Mouse (Mus musculus): Measurements from ENCODE around the gene Crhr2.

Crhr2 gene

DNA sequence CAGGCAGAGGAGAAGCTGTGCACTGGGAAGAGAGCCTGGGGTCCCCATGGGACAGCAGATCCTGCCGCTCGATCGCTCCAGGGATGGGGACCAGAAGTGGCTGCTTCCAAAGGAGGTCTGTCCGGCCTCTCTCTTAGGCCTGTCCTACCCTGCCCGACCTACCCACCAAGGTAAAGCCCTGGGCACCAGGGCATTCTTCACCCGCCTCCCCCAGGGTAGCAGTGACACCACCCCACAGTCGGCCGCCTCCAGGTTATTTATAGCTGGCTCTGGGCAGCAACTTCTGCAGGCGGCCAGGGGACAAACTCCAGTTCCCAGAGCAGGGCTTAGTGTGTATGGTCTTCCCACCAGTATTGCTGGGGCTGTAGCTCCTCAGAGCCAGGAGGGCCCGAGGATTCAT lies at the start of gene Crhr2:
Gene Crhr2, minus strand, starts transcription at position 223 of the 400 bp plus-strand sequence.
- no peak for DNase-seq

DNA sequence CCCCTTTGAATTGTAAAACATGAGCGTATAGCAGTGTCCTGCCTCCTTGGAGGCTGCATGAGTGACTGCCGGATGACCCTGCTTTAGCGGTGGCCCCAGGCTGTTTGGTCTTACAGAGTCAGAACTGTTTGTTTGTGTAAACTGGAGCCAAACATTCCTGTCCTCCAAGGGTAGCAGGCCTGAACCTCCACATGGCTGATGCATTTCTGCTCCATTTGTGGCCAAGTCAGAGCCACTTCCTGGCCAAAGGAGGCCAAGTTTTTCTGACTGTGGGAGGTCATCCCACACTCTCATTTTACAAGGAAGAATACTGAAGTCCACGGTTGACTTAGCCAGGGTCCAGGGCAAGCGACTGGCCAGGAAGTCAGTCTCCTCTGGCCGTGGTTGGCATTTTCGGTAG lies 46.7 kb upstream of the Crhr2 start:
- DNase-seq = no peak

- DNase-seq = peak; percentile 47
These were observed 44.4 kb upstream of the Crhr2 start for GRCm38 (mm10) chr6:55177060-55177732.

DNA sequence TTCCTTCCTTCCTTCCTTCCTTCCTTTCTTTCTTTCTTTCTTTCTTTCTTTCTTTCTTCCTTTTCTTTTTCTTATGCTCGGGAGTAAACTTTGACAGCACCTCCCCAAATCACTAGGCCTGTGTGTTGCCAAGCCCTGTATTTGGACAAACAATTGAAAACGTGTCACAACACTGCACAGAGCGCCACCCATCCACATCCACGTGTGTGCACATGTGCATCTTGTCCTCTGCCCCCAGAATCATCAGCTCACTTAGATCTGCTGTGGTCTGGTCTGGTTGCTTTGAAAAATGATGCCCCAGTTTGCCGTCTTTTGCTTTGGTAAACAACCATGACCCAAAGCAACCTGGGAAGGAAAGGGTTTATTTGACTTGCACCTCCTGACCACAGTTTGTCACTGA lies 43.1 kb upstream of the Crhr2 start:
- no peak for DNase-seq

DNA sequence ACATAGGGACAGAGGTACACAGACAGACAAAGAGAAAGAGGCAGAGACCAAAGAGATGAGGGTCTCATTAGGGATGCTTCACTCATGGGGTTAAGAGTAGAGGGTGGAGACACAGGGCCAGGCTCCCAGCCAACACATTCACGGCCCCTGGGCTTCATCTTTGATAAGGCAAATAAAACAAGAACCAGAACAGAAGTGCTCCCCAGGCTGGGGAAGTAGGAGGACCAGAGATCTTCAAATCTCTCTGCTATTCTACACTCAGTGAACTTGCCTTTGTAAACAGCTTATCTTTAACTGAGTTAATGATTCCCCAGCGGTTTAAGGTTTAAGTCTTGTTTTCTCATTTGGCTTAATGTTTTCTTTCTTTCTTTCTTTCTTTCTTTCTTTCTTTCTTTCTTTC lies 42.6 kb upstream of the Crhr2 start:
- DNase-seq = no peak

DNA sequence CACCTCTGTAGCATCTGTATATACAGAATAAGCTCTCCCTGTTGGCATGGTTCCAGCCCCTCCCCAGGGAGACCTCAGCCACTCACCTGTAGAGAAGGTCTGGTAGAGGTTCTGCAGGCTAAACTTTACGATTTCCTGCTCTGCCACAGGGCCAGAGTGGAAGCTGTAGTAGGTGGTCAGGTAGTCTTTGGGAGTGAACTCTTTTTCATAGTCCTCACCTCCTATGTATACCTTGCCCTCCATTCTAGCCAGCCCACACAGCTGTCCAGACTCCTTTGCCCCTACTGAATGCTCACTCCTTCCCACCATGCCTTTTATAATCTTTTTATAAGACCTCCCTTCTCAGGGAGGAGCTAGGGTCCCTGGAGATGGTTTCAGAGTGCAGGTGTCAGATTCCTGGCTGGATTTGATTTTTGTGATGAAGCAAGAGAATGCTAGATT lies 41.9 kb upstream of the Crhr2 start, which contains the start of gene Inmt:
Gene Inmt, minus strand, starts transcription at position 303 of the 441 bp plus-strand sequence.
- DNase-seq = no peak

- DNase-seq = peak; percentile 11
These were observed 41.1 kb upstream of the Crhr2 start for GRCm38 (mm10) chr6:55173941-55174349.

- no peak for DNase-seq
These were observed 40.4 kb upstream of the Crhr2 start for GRCm38 (mm10) chr6:55173171-55173570.

- DNase-seq = no peak
These were observed 38.8 kb upstream of the Crhr2 start for GRCm38 (mm10) chr6:55171638-55172037.

- no peak for DNase-seq
These were observed 37.0 kb upstream of the Crhr2 start for GRCm38 (mm10) chr6:55169818-55170217.

DNA sequence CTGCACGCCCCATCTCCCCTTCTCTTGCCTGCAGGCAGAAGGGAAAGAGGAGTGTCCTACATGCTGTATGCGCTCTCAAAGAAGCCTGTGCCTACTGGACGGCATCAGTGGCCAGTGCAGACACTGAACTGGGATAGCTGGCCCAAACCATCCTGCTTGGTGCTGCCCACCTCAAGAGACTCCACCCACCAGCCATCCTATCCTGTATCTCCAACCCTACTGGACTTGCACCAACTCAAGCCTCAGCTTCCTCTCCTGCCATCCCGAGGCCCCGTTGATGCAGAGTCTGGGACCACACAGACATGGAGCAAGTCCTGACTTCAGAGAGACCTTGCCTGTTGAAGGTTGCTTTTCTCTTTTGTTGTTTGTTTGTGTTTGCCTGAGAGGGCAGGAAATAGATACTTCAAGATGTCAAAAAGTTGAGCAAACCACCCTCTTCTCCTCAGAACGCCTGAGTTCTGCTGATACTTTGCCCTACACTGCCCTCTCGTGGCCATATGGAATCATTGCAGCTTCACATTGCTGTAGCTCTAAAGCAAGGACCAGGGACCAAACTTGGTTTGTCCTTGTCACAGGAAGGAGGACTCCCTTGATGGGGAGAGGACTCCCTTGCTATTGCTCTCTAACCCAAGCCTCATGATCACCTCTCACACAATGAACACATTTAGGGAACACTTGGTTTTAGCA lies 34.1 kb upstream of the Crhr2 start:
- peak; percentile 78 for DNase-seq

DNA sequence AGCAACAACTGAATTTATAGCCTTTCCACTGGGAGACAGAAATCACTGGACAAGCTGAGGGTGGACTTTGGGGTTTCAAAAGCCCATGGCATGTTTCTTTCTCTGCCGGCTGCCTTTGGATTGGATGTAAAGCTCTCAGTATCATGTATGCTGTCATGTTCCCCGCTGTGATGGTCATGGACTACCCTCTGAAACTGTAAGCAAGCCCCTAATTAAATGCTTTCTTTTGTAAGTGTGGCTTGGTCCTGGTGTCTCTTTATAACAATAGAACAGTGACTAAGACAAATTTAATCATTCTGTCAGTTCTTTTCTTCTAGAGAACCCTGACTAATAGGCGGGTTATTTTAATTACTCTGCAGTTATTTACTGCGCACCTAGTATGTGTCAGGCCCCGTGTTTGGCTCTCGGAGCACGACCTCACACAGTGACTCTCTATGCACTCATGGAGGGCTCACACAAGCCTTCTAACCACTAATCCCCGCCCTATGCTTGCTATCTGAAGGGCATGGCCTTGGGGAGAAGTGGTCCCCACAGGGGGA lies 30.3 kb upstream of the Crhr2 start:
- peak; percentile 55 for DNase-seq

DNA sequence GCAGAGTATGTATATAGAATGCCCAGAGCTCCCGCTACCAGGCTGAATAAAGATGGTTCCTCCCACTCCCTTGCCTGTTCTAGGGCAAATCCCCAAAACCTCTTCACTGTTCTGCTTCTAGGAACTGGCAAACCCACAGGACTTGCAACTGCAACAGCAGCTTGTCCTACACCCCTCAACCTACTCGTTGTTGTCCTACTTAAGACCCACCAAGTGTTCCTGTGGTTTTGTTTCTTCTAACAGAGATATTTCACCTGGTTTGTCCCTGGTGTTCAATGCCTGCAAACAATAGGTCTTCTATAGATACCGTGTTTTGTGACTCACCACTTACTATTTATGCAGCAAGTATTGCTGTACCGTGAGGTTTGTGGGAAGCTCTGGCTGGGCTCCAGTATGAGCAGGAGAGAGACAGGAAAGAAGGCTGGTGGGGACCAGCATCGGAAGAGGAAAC lies 28.5 kb upstream of the Crhr2 start:
- no peak for DNase-seq

DNA sequence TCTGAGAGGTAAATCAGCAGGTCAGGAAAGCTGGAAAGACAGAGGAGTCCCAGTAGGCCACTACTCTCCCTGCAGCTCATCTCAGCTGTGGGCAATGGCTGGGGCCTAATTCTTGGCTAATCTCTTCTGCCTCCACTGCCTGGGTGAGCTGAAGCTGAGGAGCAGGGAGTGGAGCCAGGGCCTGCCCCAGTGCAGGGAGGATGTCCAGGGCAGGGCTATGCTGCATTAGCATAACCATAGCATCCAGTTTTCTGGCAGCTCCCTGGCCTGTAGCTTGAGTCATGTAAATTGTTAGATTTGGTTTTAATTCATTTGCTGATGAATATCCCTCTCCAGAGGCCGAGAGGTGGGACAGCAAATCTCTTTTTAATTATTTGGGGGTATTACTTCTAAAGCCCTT lies 26.4 kb upstream of the Crhr2 start:
- DNase-seq = no peak

- DNase-seq = no peak
These were observed 19.4 kb upstream of the Crhr2 start for GRCm38 (mm10) chr6:55152226-55152625.

DNA sequence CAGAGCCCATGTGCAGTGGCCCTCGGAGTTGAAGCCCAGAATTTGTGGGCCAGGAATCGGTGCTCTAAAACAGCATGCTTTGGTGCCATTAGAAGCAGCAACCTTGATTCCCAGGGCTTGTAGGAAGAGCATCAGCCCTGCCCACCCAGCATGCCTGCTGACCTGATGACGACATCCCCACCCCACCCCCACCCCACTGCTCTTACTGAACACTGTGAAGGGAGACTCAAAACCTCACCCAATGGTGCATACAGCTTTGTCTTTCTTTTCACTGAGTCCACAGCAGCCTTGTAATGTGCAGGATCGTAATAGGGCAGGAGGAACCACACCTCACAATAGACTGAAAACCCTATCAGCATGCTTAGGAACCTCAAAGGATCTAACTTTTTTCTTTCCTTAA lies 13.3 kb upstream of the Crhr2 start:
- no peak for DNase-seq

DNA sequence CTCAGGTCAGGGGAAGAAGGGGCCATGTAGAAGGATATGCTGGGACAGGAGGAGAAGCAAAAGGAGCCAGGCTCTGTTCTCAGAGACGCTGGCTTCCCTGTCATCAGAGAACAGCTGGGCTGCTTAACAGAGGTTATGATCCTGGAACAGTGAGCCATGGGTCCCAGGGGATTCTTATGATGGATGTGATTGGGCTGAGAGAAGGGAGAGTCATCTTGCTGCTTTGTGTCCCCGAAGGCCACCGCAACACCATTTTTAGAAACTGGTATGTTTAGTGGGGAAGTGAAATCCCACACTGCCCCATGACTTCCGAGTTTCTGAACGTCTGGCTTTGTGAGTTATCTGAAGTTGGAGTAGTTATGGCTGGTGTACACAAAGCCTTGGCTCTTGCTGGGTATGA lies 12.5 kb upstream of the Crhr2 start:
- DNase-seq = no peak

- DNase-seq = no peak
These were observed 5.5 kb upstream of the Crhr2 start for GRCm38 (mm10) chr6:55138343-55138742.

DNA sequence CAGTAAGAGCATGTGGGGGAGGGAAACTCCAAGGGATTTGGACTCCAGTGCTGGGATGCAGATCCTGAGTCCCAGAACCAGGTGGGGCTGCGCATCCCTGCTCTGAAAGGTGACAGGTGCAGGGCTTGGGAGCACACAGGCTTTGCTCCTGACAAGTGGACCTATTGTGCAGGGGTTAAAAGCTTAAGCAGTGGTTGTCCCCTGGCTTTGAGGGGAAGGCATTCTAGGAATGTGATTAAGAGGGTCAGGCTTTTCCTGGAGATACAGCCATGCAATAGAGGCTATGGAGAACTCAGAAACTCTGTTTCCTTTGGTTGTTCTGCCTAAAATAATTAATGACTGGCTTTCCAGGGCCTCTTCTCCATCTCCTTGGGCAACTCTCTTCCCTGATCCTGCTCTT lies 609 bp upstream of the Crhr2 start:
- no peak for DNase-seq

DNA sequence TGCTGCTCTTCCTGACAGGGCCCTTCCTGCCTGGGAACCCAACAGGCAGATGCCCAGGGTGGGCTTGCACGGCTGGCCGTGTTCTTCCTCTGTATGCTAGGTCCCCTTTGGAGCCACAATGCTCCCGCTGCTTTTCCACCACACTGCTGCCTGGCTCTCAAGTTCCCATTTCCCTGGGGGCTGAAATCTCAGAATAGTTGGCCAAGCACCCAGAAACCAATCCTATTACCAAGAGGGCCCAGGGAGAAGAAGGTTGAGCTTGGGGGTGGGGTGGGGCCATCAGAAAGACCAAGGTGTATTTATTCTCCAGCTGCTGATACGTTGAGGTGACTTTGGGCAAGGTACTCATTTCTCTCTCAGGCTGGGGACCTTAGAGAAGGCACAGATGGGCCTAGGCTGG lies 1.5 kb downstream of the Crhr2 start:
- DNase-seq = no peak

- no peak for DNase-seq
These were observed 2.2 kb downstream of the Crhr2 start for GRCm38 (mm10) chr6:55130631-55131030.

DNA sequence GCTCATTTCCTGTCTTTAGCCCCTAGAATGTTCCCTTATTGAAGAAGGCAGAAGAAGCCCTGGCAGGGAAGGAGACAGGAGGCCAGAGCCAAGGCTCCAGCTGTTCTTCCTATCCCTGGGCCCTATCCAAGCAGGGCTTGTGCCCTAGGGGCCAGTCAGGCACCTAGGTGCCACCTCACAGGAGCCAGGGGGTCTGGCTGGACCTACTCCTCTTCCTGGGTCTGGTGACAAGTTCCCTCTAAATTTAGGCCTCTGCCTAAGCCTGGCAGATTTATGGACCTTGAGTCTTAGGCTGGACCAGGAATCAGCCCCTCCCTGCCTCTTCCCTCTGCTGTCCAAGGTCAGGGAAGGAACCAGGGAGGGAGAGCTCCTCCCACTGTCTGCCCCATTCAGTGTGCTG lies 4.4 kb downstream of the Crhr2 start:
- DNase-seq = no peak

GRCm38 (mm10) chr6:55126576-55126975 lies 6.2 kb downstream of the Crhr2 start:
- no peak for DNase-seq

DNA sequence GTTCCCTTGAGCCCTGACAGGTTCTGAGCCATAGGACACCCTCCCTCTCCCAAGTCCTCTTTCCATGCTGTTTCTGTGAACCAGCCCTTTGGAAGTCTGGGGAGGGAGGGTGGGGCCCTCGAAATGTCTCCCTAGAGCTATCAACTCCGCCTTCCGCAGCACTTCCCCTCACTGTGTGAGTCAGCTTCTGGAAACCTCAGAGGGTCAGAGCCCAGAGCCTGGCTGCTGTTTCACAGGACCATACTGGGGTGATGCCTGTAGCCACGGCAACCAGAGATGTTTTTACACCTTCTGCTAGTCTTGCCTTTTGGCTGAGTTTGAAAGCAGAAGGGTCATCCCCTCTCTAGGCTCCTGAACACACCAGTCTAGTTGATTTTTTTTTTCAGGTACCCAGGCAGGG lies 9.8 kb downstream of the Crhr2 start:
- DNase-seq = no peak
